Mouse (Mus musculus) heart, embryonic 12.5 days (tissue): ENCODE results near the gene Ncoa5. TPM values are rescaled to one million over a fixed set of nuclear protein-coding genes. Genes with fewer than 3 reads are reported as not detected.

ENCODE experiments used
- ATAC-seq: fragments of 200-750 bp; cut with Nextera tagmentation; 2 replicates; pipeline ENCODE4 v1.8.0; 2017; ENCODE audit warnings: moderate TSS enrichment, moderate library complexity; ENCODE audit not compliant: insufficient number of reproducible peaks, low FRiP score
- H3K27ac ChIP-seq: fragments of 300-500 bp; sonication (generic); 2 replicates; pipeline ENCODE4 v1.5.1; 2016; ENCODE audit warnings: mild to moderate bottlenecking, moderate library complexity; ENCODE audit not compliant: poor library complexity, severe bottlenecking
- H3K27me3 ChIP-seq: fragments of 300-500 bp; sonication (generic); replicated peaks from 2 replicates; pipeline ENCODE4 v1.6.1; 2016; ENCODE audit warnings: mild to moderate bottlenecking, moderate library complexity
- H3K36me3 ChIP-seq: fragments of 300-500 bp; sonication (generic); 2 replicates; pipeline ENCODE4 v1.6.1; 2016; ENCODE audit warnings: mild to moderate bottlenecking, moderate library complexity
- H3K4me1 ChIP-seq: fragments of 300-500 bp; sonication (generic); replicated peaks from 2 replicates; pipeline ENCODE4 v1.6.1; 2016; ENCODE audit warnings: mild to moderate bottlenecking
- H3K4me2 ChIP-seq: fragments of 300-500 bp; sonication (generic); 2 replicates; pipeline ENCODE4 v1.6.1; 2016; ENCODE audit warnings: mild to moderate bottlenecking, moderate library complexity
- H3K4me3 ChIP-seq: fragments of 300-500 bp; sonication (generic); 2 replicates; pipeline ENCODE4 v1.5.1; 2016; ENCODE audit warnings: mild to moderate bottlenecking
- H3K9ac ChIP-seq: fragments of 300-500 bp; sonication (generic); 2 replicates; pipeline ENCODE4 v1.6.1; 2016; ENCODE audit warnings: mild to moderate bottlenecking, moderate library complexity
- H3K9me3 ChIP-seq: fragments of 300-500 bp; sonication (generic); replicated peaks from 2 replicates; pipeline ENCODE4 v1.6.1; 2016; ENCODE audit warnings: mild to moderate bottlenecking, moderate library complexity
- WGBS: fragments of 180-500 bp; shearing (Covaris S2); methylation state at CpG from one replicate; pipeline ENCODE4 v1.1.7; 2016; 5-methylcytosine and 5-hydroxymethylcytosine counted together
- polyA plus RNA-seq: library from polyadenylated mRNA; unstranded; fragments of >200 nt; fragmentation: Nextera tagmentation; extraction: Ambion mirVana; gene quantifications from 2 replicates; pipeline ENCODE4 v1.2.1, GENCODE M21; 2016

Ncoa5 gene
- polyA plus RNA-seq, 1 experiment from 2014 or later, result 50.6 TPM

- Histone ChIP-seq H3K27me3 (peaks cover 68% of the 10 kb centered on the region), H3K36me3 (no peaks in the 10 kb centered on the region), H3K4me2 (no peak overlapping the region), H3K27ac (no peak overlapping the region), H3K9ac (no peak overlapping the region), H3K4me3 (no peak overlapping the region), H3K9me3 (no peaks in the 10 kb centered on the region), H3K4me1 (peaks cover under 1% of the 10 kb centered on the region; the same call in 1 of the 2 replicates)
- ATAC-seq, result no peak
- WGBS, result 38% methylated on average over 10 of the region's 10 CpGs
These were observed 42.9 kb downstream of the Ncoa5 start for GRCm38 (mm10) chr2:164991808-164992207.

- Histone ChIP-seq H3K4me2 (no peak overlapping the region), H3K36me3 (no peaks in the 10 kb centered on the region), H3K4me1 (no peaks in the 10 kb centered on the region), H3K27me3 (peaks cover 67% of the 10 kb centered on the region), H3K9ac (no peak overlapping the region), H3K27ac (no peak overlapping the region), H3K9me3 (no peaks in the 10 kb centered on the region), H3K4me3 (no peak overlapping the region)
- ATAC-seq, result no peak
- 76% methylated on average over 3 of the region's 3 CpGs for WGBS
These were observed 43.6 kb downstream of the Ncoa5 start for GRCm38 (mm10) chr2:164991111-164991510.

- H3K4me3 ChIP-seq, result no peak overlapping the region
- H3K36me3 ChIP-seq, result no peaks in the 10 kb centered on the region
- H3K9me3 ChIP-seq, result no peaks in the 10 kb centered on the region
- H3K4me2 ChIP-seq, result no peak overlapping the region
- no peak overlapping the region for H3K9ac ChIP-seq
- 60% methylated on average over 13 of the region's 13 CpGs for WGBS
- peaks cover 45% of the 10 kb centered on the region for H3K27me3 ChIP-seq
- H3K4me1 ChIP-seq, result no peaks in the 10 kb centered on the region
- no peak for ATAC-seq
- H3K27ac ChIP-seq, result no peak overlapping the region
These were observed 45.9 kb downstream of the Ncoa5 start for GRCm38 (mm10) chr2:164988777-164989176.

GRCm38 (mm10) chr2:164986371-164987027 is 48.2 kb downstream of the Ncoa5 start:
- Histone ChIP-seq H3K36me3 (no peaks in the 10 kb centered on the region), H3K4me2 (no peak overlapping the region), H3K9ac (no peak overlapping the region), H3K27ac (no peak overlapping the region), H3K4me3 (no peak overlapping the region), H3K9me3 (no peaks in the 10 kb centered on the region), H3K4me1 (no peaks in the 10 kb centered on the region), H3K27me3 (peaks cover 28% of the 10 kb centered on the region)
- WGBS, result 56% methylated on average over 14 of the region's 14 CpGs
- no peak for ATAC-seq

- H3K9me3 ChIP-seq, result no peaks in the 10 kb centered on the region
- 71% methylated on average over 6 of the region's 6 CpGs for WGBS
These were observed 48.7 kb downstream of the Ncoa5 start for GRCm38 (mm10) chr2:164985962-164986361.

GRCm38 (mm10) chr2:164979749-164980148 is 54.9 kb downstream of the Ncoa5 start:
- WGBS, result 18% methylated on average over 7 of the region's 7 CpGs
- no peak for ATAC-seq
- H3K27me3 ChIP-seq, result peaks cover 21% of the 10 kb centered on the region
- H3K4me3 ChIP-seq, result no peak overlapping the region
- no peak overlapping the region for H3K4me2 ChIP-seq
- H3K9ac ChIP-seq, result no peak overlapping the region
- H3K36me3 ChIP-seq, result no peaks in the 10 kb centered on the region
- H3K27ac ChIP-seq, result no peak overlapping the region
- H3K9me3 ChIP-seq, result no peaks in the 10 kb centered on the region
- no peaks in the 10 kb centered on the region for H3K4me1 ChIP-seq

More at GRCm38 (mm10) chr2:164985962-164986361, 48.7 kb downstream of the Ncoa5 start:
- Histone ChIP-seq H3K4me3 (no peak overlapping the region), H3K4me1 (no peaks in the 10 kb centered on the region), H3K4me2 (no peak overlapping the region), H3K9ac (no peak overlapping the region), H3K27ac (no peak overlapping the region), H3K36me3 (no peaks in the 10 kb centered on the region), H3K27me3 (peaks cover 23% of the 10 kb centered on the region)
- ATAC-seq, result 0 out of 2 replicates have a peak, but pooled peaks have one; percentile 22

GRCm38 (mm10) chr2:164975611-164976010 is 59.1 kb downstream of the Ncoa5 start:
- no peaks in the 10 kb centered on the region for H3K9me3 ChIP-seq
- H3K36me3 ChIP-seq, result no peaks in the 10 kb centered on the region
- no peak overlapping the region for H3K4me3 ChIP-seq
- H3K4me1 ChIP-seq, result peaks cover 7% of the 10 kb centered on the region
- no peak overlapping the region for H3K4me2 ChIP-seq
- ATAC-seq, result no peak
- H3K9ac ChIP-seq, result no peak overlapping the region
- H3K27me3 ChIP-seq, result peaks cover 57% of the 10 kb centered on the region
- no peak overlapping the region for H3K27ac ChIP-seq
- 79% methylated on average over 6 of the region's 6 CpGs for WGBS

- Histone ChIP-seq H3K27ac (no peak overlapping the region), H3K4me1 (peaks cover 16% of the 10 kb centered on the region), H3K9ac (no peak overlapping the region), H3K36me3 (no peaks in the 10 kb centered on the region), H3K4me3 (no peak overlapping the region), H3K4me2 (no peak overlapping the region), H3K9me3 (no peaks in the 10 kb centered on the region), H3K27me3 (peaks cover 87% of the 10 kb centered on the region)
- WGBS, result 49% methylated on average over 5 of the region's 5 CpGs
- no peak for ATAC-seq
These were observed 62.0 kb downstream of the Ncoa5 start for GRCm38 (mm10) chr2:164972646-164973045.

- WGBS, result under 1% methylated on average over 42 of the region's 42 CpGs
- Histone ChIP-seq H3K36me3 (no peaks in the 10 kb centered on the region), H3K27me3 (peaks cover 98% of the 10 kb centered on the region), H3K9ac (no peak overlapping the region), H3K4me1 (peaks cover 17% of the 10 kb centered on the region), H3K4me2 (peak overlapping the region; percentile 50), H3K9me3 (no peaks in the 10 kb centered on the region), H3K4me3 (peak overlapping the region; percentile 22), H3K27ac (no peak overlapping the region)
- no peak for ATAC-seq
These were observed 64.0 kb downstream of the Ncoa5 start for GRCm38 (mm10) chr2:164970631-164971196.

GRCm38 (mm10) chr2:164969348-164969781 is 65.3 kb downstream of the Ncoa5 start:
- Histone ChIP-seq H3K4me2 (no peak overlapping the region), H3K9me3 (no peaks in the 10 kb centered on the region), H3K27ac (no peak overlapping the region), H3K36me3 (no peaks in the 10 kb centered on the region), H3K4me3 (no peak overlapping the region), H3K4me1 (peaks cover 17% of the 10 kb centered on the region), H3K9ac (no peak overlapping the region), H3K27me3 (peaks cover 98% of the 10 kb centered on the region)
- ATAC-seq, result no peak
- 4% methylated on average over 21 of the region's 21 CpGs for WGBS

- Histone ChIP-seq H3K36me3 (no peaks in the 10 kb centered on the region), H3K4me1 (peaks cover 17% of the 10 kb centered on the region), H3K9ac (no peak overlapping the region), H3K27ac (no peak overlapping the region), H3K27me3 (peaks cover 99% of the 10 kb centered on the region), H3K4me2 (peak overlapping the region; percentile 64), H3K4me3 (peak overlapping the region; percentile 37), H3K9me3 (no peaks in the 10 kb centered on the region)
- peak; percentile 49 for ATAC-seq
- 1% methylated on average over 28 of the region's 29 CpGs for WGBS
These were observed 66.2 kb downstream of the Ncoa5 start for GRCm38 (mm10) chr2:164968451-164968851.
